Mouse (Mus musculus): ENCODE measurements at regions not wholly inside any gene's neighbourhood (a gene's known extent, or its start where the extent isn't known, plus 50 kb on each side); places are given as distances from the start of the nearest gene placed in this dataset.

GRCm38 (mm10) chr17:62412666-62413180 lies 468.4 kb downstream of the Efna5 start:
- peak; percentile 7 for DNase-seq

GRCm38 (mm10) chr17:62403739-62404138 lies 477.4 kb downstream of the Efna5 start:
- no peak for DNase-seq

- no peak for DNase-seq
These were observed 487.6 kb downstream of the Efna5 start for GRCm38 (mm10) chr17:62393355-62394006.

GRCm38 (mm10) chr17:62384053-62384452 lies 497.1 kb downstream of the Efna5 start:
- no peak for DNase-seq

- DNase-seq = no peak
These were observed 502.2 kb downstream of the Efna5 start for GRCm38 (mm10) chr17:62378868-62379417.

GRCm38 (mm10) chr17:62369100-62369499 lies 512.0 kb downstream of the Efna5 start:
- no peak for DNase-seq

GRCm38 (mm10) chr17:62367937-62368336 lies 513.2 kb downstream of the Efna5 start:
- DNase-seq = no peak

- DNase-seq = no peak
These were observed 522.8 kb downstream of the Efna5 start for GRCm38 (mm10) chr17:62358323-62358722.

GRCm38 (mm10) chr17:62337890-62338557 lies 543.1 kb downstream of the Efna5 start:
- DNase-seq = no peak

- no peak for DNase-seq
These were observed 550.9 kb downstream of the Efna5 start for GRCm38 (mm10) chr17:62330226-62330625.

- DNase-seq = no peak
These were observed 554.3 kb downstream of the Efna5 start for GRCm38 (mm10) chr17:62326844-62327243.

GRCm38 (mm10) chr17:62319033-62319432 lies 562.1 kb downstream of the Efna5 start:
- DNase-seq = no peak

GRCm38 (mm10) chr17:62310059-62310458 lies 571.1 kb downstream of the Efna5 start:
- peak; percentile 23 for DNase-seq

- DNase-seq = no peak
These were observed 574.0 kb downstream of the Efna5 start for GRCm38 (mm10) chr17:62307111-62307510.

GRCm38 (mm10) chr17:62306524-62306923 lies 574.6 kb downstream of the Efna5 start:
- DNase-seq = no peak

- DNase-seq = no peak
These were observed 576.0 kb downstream of the Efna5 start for GRCm38 (mm10) chr17:62305140-62305539.

- DNase-seq = no peak
These were observed 577.0 kb downstream of the Efna5 start for GRCm38 (mm10) chr17:62304073-62304472.

- no peak for DNase-seq
These were observed 581.2 kb downstream of the Efna5 start for GRCm38 (mm10) chr17:62299875-62300274.

GRCm38 (mm10) chr17:62297393-62298060 lies 583.6 kb downstream of the Efna5 start:
- DNase-seq = no peak

- no peak for DNase-seq
These were observed 585.7 kb downstream of the Efna5 start for GRCm38 (mm10) chr17:62295412-62295811.

- DNase-seq = no peak
These were observed 588.4 kb downstream of the Efna5 start for GRCm38 (mm10) chr17:62292703-62293102.

- DNase-seq = no peak
These were observed 593.5 kb downstream of the Efna5 start for GRCm38 (mm10) chr17:62287666-62288065.

GRCm38 (mm10) chr17:62287127-62287526 lies 594.0 kb downstream of the Efna5 start:
- no peak for DNase-seq
